In genomic region chr3:122467977-122468376, GRCm38 (mm10) we compare ENCODE assay signal across 10 mouse cellular contexts.
DNase-seq lines count a peak whose midpoint lies in the region; ATAC-seq and TF ChIP-seq lines count a peak whose summit lies in the region.
"Had no signal": no experiment of that assay in that cellular context is flagged by ENCODE, and none has a peak within 500 bp of the region (broad histone marks: within the 10 kb centered on the region; RNA-seq: fewer than 3 reads in every experiment).

No protein-coding gene starts in this region.

- TF ChIP-seq CTCF in liver, postnatal 0 days (IDR thresholded peaks at IDR 0.05; ENCODE audit: low read depth), result peak; percentile 75
- TF ChIP-seq CTCF in brain, embryonic 14.5 days (IDR thresholded peaks at IDR 0.05; ENCODE audit: borderline replicate concordance, extremely low read depth, insufficient read depth, insufficient read length), result peak; percentile 49; the same call in 1 of the 2 replicates

- no peak for TF ChIP-seq EP300 in liver, postnatal 0 days (IDR thresholded peaks at IDR 0.05; ENCODE audit: low read depth)

- no peaks in the 10 kb centered on the region for H3K9me3 ChIP-seq in liver, postnatal 0 days (ENCODE audit: low read length)
- no peaks in the 10 kb centered on the region for H3K9me3 ChIP-seq in liver, embryonic 12.5 days (replicated peaks)
- H3K9me3 ChIP-seq in ES-E14 (ENCODE audit: control insufficient read depth, insufficient read depth, low read depth, low read length), result no peaks in the 10 kb centered on the region
- H3K9me3 ChIP-seq: heart, embryonic 12.5 days had no signal

- no peaks in the 10 kb centered on the region for H3K27me3 ChIP-seq in liver, postnatal 0 days (ENCODE audit: insufficient read depth, low read length)
- no peaks in the 10 kb centered on the region for H3K27me3 ChIP-seq in liver, embryonic 12.5 days (replicated peaks)

- H3K36me3 ChIP-seq in liver, postnatal 0 days (replicated peaks; ENCODE audit: insufficient read depth, low read length), result no peaks in the 10 kb centered on the region
- H3K36me3 ChIP-seq in liver, embryonic 12.5 days, result no peaks in the 10 kb centered on the region
- H3K36me3 ChIP-seq in ES-E14 (ENCODE audit: control insufficient read depth, insufficient read depth, low read length, poor library complexity, severe bottlenecking), result no peaks in the 10 kb centered on the region; the same call in 1 of the 2 replicates
- H3K36me3 ChIP-seq: heart, embryonic 12.5 days had no signal

- in situ Hi-C loops in ES-E14 (cut with MboI; ENCODE audit: low sequenced_read_pairs in 2 of 2, unreplicated experiment in 2 of 2), result no loop called here

- H3K4me2 ChIP-seq in liver, postnatal 0 days (ENCODE audit: low read depth, low read length), result no peak overlapping the region
- H3K4me2 ChIP-seq in liver, embryonic 12.5 days, result no peak overlapping the region
- H3K4me2 ChIP-seq: heart, embryonic 12.5 days had no signal

- no peak overlapping the region for H3K4me3 ChIP-seq in liver, postnatal 0 days (ENCODE audit: low read depth, low read length)
- no peak overlapping the region for H3K4me3 ChIP-seq in liver, embryonic 12.5 days
- no peak overlapping the region for H3K4me3 ChIP-seq in ES-E14 (ENCODE audit: insufficient read depth in 1 of 2, low read depth in 1 of 2, low read length in 2 of 2, poor library complexity in 1 of 2, severe bottlenecking in 1 of 2)
- H3K4me3 ChIP-seq: heart, embryonic 12.5 days; myocyte had no signal

- ATAC-seq in liver, postnatal 0 days, result no peak
- ATAC-seq in liver, embryonic 12.5 days, result no peak
- no peak for ATAC-seq in inflammation-experienced regulatory T-cells, adult 6 months

- no peak for DNase-seq in liver, postnatal 0 days
- no peak for DNase-seq in ES-E14 (ENCODE audit: low read depth, low spot score)
- DNase-seq in brain, embryonic 14.5 days (ENCODE audit: low read depth), result peak; percentile 32
- DNase-seq in naive thymus-derived CD4-positive, alpha-beta T cell, adult 2 months (ENCODE audit: low read depth), result peak; percentile 76
- no peak for DNase-seq in frontal cortex, adult 2 months (ENCODE audit: extremely low spot score in 1 of 2, low spot score in 1 of 2)
- DNase-seq: cerebellum, postnatal 36 days had no signal

- H3K9ac ChIP-seq in liver, postnatal 0 days (replicated peaks), result no peak overlapping the region
- no peak overlapping the region for H3K9ac ChIP-seq in liver, embryonic 12.5 days
- H3K9ac ChIP-seq in ES-E14 (ENCODE audit: insufficient read depth, low read depth, low read length, poor library complexity, severe bottlenecking), result no peak overlapping the region
- H3K9ac ChIP-seq: heart, embryonic 12.5 days had no signal

- WGBS in liver, postnatal 0 days (ENCODE audit: insufficient replicate concordance), result 55% methylated on average over 2 of the region's 2 CpGs
- 48% methylated on average over 2 of the region's 2 CpGs for WGBS in liver, embryonic 12.5 days (ENCODE audit: insufficient replicate concordance)

- H3K4me1 ChIP-seq in liver, postnatal 0 days (ENCODE audit: insufficient read depth), result 0 out of 2 replicates have a peak, but pooled peaks cover 1% of the 10 kb centered on the region
- no peaks in the 10 kb centered on the region; the same call in 1 of the 2 replicates for H3K4me1 ChIP-seq in liver, embryonic 12.5 days
- H3K4me1 ChIP-seq in ES-E14 (ENCODE audit: control insufficient read depth in 2 of 2, insufficient read depth in 2 of 2, low read length in 2 of 2, poor library complexity in 1 of 2), result peaks cover 2 to 17% of the 10 kb centered on the region in 2 experiments; a peak in 2 of 4 replicates

- TF ChIP-seq POLR2A in brain, embryonic 14.5 days (IDR thresholded peaks at IDR 0.05; ENCODE audit: borderline replicate concordance, extremely low read depth, insufficient read depth, insufficient read length, poor library complexity, severe bottlenecking), result no peak

- H3K27ac ChIP-seq in liver, postnatal 0 days (ENCODE audit: low read depth), result no peak overlapping the region
- H3K27ac ChIP-seq in liver, embryonic 12.5 days, result no peak overlapping the region
- no peak overlapping the region for H3K27ac ChIP-seq in ES-E14 (ENCODE audit: insufficient read depth, low read depth, low read length, poor library complexity, severe bottlenecking)

TF ChIP-seq in ES-E14, 5 proteins besides CTCF, POLR2A, EP300 and RAD21:
- TF ChIP-seq ZC3H11A (IDR thresholded peaks at IDR 0.05; ENCODE audit: borderline replicate concordance, low read depth, low read length) (peak; percentile 14; the same call in 1 of the 2 replicates), MAFK (IDR thresholded peaks at IDR 0.05; ENCODE audit: insufficient read depth, low read depth, low read length) (no peak), ZNF384 (IDR thresholded peaks at IDR 0.05; ENCODE audit: low read depth, low read length) (no peak)

Comparison
In these comparisons a context has a peak if more than half of its experiments do, and no peak if none do; other contexts are left out.
1. DNase-seq: peak in brain, embryonic 14.5 days (single experiment) and naive thymus-derived CD4-positive, alpha-beta T cell, adult 2 months (single experiment); none in liver, postnatal 0 days (single experiment), ES-E14 (single experiment) and frontal cortex, adult 2 months (0 of 2).